Mouse (Mus musculus) CH12.LX (cell line): ENCODE data around the gene Cxcr5. TPM values are rescaled to one million over a fixed set of nuclear protein-coding genes. Genes with fewer than 3 reads are reported as not detected.
A peak's percentile ranks its signal among the peaks of the same experiment; 100 is the strongest.

Source experiments
- DNase-seq: peaks from one replicate; pipeline ENCODE4 v3.0.0-alpha.2; 2013; ENCODE audit errors: extremely low read depth
- H3K27ac ChIP-seq: 2 replicates; pipeline ENCODE4 v1.5.1; 2012; ENCODE audit warnings: low read depth, mild to moderate bottlenecking, control low read depth, moderate library complexity; ENCODE audit not compliant: insufficient read depth
- H3K27me3 ChIP-seq: replicated peaks from 2 replicates; pipeline ENCODE3; 2012; ENCODE audit warnings: inconsistent platforms
- H3K36me3 ChIP-seq, 2 experiments: replicated peaks in 1 of 2; 2 replicates each; pipeline versions ENCODE3 to v1.6.1; 2012; ENCODE audit warnings: inconsistent platforms in 1 of 2, low read length in 1 of 2, mild to moderate bottlenecking in 1 of 2, mixed read lengths in 1 of 2, moderate library complexity in 1 of 2; ENCODE audit not compliant: control insufficient read depth in 1 of 2, insufficient read depth in 1 of 2
- H3K4me1 ChIP-seq, 2 experiments: 2 replicates each; pipeline ENCODE4 v1.6.1; 2012; ENCODE audit warnings: inconsistent platforms in 1 of 2, moderate library complexity in 1 of 2; ENCODE audit not compliant: insufficient read depth in 2 of 2, control insufficient read depth in 1 of 2
- H3K4me2 ChIP-seq: 2 replicates; pipeline ENCODE4 v1.6.1; 2012; ENCODE audit warnings: low read depth, mild to moderate bottlenecking, control low read depth; ENCODE audit not compliant: poor library complexity, insufficient read depth, severe bottlenecking
- H3K4me3 ChIP-seq, 3 experiments: fragments of 150-350 bp in 1 of 3; sonication (generic) in 1 of 3; replicated peaks in 1 of 3; 2 replicates each; pipeline versions ENCODE3 to v1.5.1; 2011 to 2012; ENCODE audit warnings: low read depth in 2 of 3, low read length in 2 of 3, mild to moderate bottlenecking in 2 of 3, moderate library complexity in 2 of 3, control low read depth in 1 of 3, improper control_type of control experiment in 1 of 3, inconsistent platforms in 1 of 3, mixed read lengths in 1 of 3; ENCODE audit not compliant: poor library complexity in 1 of 3
- H3K79me2 ChIP-seq: replicated peaks from 2 replicates; pipeline ENCODE4 v1.6.1; 2012; ENCODE audit warnings: mild to moderate bottlenecking, moderate library complexity; ENCODE audit not compliant: control insufficient read depth, poor library complexity, insufficient read depth, severe bottlenecking; ENCODE audit errors: extremely low read depth
- H3K9ac ChIP-seq: 2 replicates; pipeline ENCODE4 v1.6.1; 2012; ENCODE audit warnings: low read depth, mild to moderate bottlenecking, control low read depth, moderate library complexity; ENCODE audit not compliant: insufficient read depth
- H3K9me3 ChIP-seq: replicated peaks from 2 replicates; pipeline ENCODE3; 2012; ENCODE audit warnings: low read length, inconsistent platforms, mixed read lengths
- CHD2 ChIP-seq: IDR thresholded peaks from 2 replicates; pipeline ENCODE4 v1.6.1; 2011; ENCODE audit warnings: low read length, improper control_type of control experiment
- CTCF ChIP-seq, 2 experiments: IDR thresholded peaks in 1 of 2; conservative IDR thresholded peaks in 1 of 2; 2 replicates each; pipeline ENCODE4 v1.5.1; 2011 to 2012; ENCODE audit warnings: low read depth in 2 of 2, low read length in 2 of 2, improper control_type of control experiment in 1 of 2, inconsistent platforms in 1 of 2, mild to moderate bottlenecking in 1 of 2, moderate library complexity in 1 of 2
- ETS1 ChIP-seq: conservative IDR thresholded peaks from 2 replicates; pipeline ENCODE4 v1.6.1; 2012; ENCODE audit warnings: low read depth, mild to moderate bottlenecking, inconsistent platforms, low read length, improper control_type of control experiment, moderate library complexity
- IRF4 ChIP-seq: IDR thresholded peaks from 2 replicates; pipeline ENCODE4 v1.6.1; 2014; ENCODE audit warnings: low read depth, mild to moderate bottlenecking, inconsistent platforms, low read length, improper control_type of control experiment
- MAZ ChIP-seq: IDR thresholded peaks from 2 replicates; pipeline ENCODE4 v1.6.1; 2012; ENCODE audit warnings: low read depth, mild to moderate bottlenecking, inconsistent platforms, low read length, improper control_type of control experiment, moderate library complexity
- MXI1 ChIP-seq: IDR thresholded peaks from 2 replicates; pipeline ENCODE4 v1.6.1; 2011; ENCODE audit warnings: mild to moderate bottlenecking, low read depth, low read length, improper control_type of control experiment
- NELFE ChIP-seq: IDR thresholded peaks from 2 replicates; pipeline ENCODE4 v1.6.1; 2011; ENCODE audit warnings: low read depth, low read length, improper control_type of control experiment
- POLR2A ChIP-seq: IDR thresholded peaks from 2 replicates; pipeline ENCODE4 v1.6.1; 2011; ENCODE audit warnings: low read depth, mild to moderate bottlenecking, improper control_type of control experiment, low read length
- POLR2AphosphoS2 ChIP-seq: IDR thresholded peaks from 2 replicates; pipeline ENCODE4 v1.6.1; 2011; ENCODE audit warnings: low read depth, low read length, improper control_type of control experiment
- SMC3 ChIP-seq: IDR thresholded peaks from 2 replicates; pipeline ENCODE4 v1.6.1; 2011; ENCODE audit warnings: low read depth, low read length, improper control_type of control experiment
- USF1 ChIP-seq: IDR thresholded peaks from 2 replicates; pipeline ENCODE4 v1.6.1; 2014; ENCODE audit warnings: low read depth, mild to moderate bottlenecking, inconsistent platforms, low read length, improper control_type of control experiment
- USF2 ChIP-seq: conservative IDR thresholded peaks from 2 replicates; pipeline ENCODE4 v1.6.1; 2011; ENCODE audit warnings: low read depth, low read length, improper control_type of control experiment
- ZC3H11A ChIP-seq: IDR thresholded peaks from 2 replicates; pipeline ENCODE4 v1.6.1; 2012; ENCODE audit warnings: low read depth, mild to moderate bottlenecking, inconsistent platforms, low read length, improper control_type of control experiment
- ZKSCAN1 ChIP-seq: IDR thresholded peaks from 2 replicates; pipeline ENCODE4 v1.6.1; 2012; ENCODE audit warnings: low read depth, inconsistent platforms, low read length, improper control_type of control experiment, borderline replicate concordance
- ZMIZ1 ChIP-seq: IDR thresholded peaks from 2 replicates; pipeline ENCODE4 v1.6.1; 2012; ENCODE audit warnings: low read depth, mild to moderate bottlenecking, inconsistent platforms, low read length, improper control_type of control experiment
- ZNF384 ChIP-seq: IDR thresholded peaks from 2 replicates; pipeline ENCODE4 v1.6.1; 2012; ENCODE audit warnings: low read depth, low read length, improper control_type of control experiment, inconsistent platforms
- dilution Hi-C: fragments of 300-500 bp; cut with MboI; formaldehyde crosslinking; loops from 2 replicates; pipeline ENCODE4 v1.14.3; 2020; ENCODE audit warnings: low sequenced_read_pairs; ENCODE audit not compliant: extremely low pct_unique_long_range_greater_than_20kb, extremely low pct_ligation_motif_present
- in situ Hi-C: fragments of 300-500 bp; cut with MboI; formaldehyde crosslinking; loops from 3 replicates; pipeline ENCODE4 v1.14.3; 2019; ENCODE audit warnings: low sequenced_read_pairs, low pct_ligation_motif_present, low pct_unique_long_range_greater_than_20kb, mixed read lengths
- polyA plus RNA-seq: library from polyadenylated mRNA; unstranded; fragments of >175 nt; gene quantifications from 2 replicates; pipeline ENCODE4 v1.2.1, GENCODE M21; 2012; ENCODE audit warnings: low read depth; ENCODE audit not compliant: insufficient read length
- total RNA-seq, 2 experiments: library from RNA; depleted of rRNA; stranded (reverse); fragments of 300-350 nt in 1 of 2; fragments of >200 nt in 1 of 2; gene quantifications; 2 replicates each; pipeline ENCODE4 v1.2.3; 2012 to 2014

Gene Cxcr5
- total and polyA plus RNA-seq, 3 experiments: 30.2 to 93.4 (median 70.5) TPM

DNA sequence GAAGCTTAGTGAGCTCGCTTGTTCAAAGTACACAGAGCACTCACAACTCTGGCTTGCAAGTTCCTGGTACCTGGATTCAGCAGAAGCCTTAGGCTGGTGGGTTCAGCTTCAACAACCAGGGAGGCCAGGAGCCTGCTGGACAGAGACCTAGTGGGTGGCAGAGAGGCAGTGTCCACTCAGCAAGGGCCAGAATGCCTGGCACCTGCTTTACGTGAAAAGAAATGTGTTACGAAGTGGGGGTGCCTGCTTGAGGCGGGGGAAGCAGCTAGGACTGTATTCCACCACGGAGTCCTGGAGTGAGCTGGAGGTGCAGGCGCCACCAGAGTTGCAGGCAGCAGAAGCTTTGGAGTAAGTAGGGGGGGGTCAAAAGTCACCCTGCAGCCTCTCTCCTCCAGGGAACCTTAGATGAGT is 76.6 kb downstream of the Cxcr5 start:
- Histone ChIP-seq H3K27ac (no peak overlapping the region), H3K36me3 (peaks cover 0 to 28% of the 10 kb centered on the region in 2 experiments), H3K4me1 (peaks cover 13 to 81% of the 10 kb centered on the region in 2 experiments), H3K79me2 (no peaks in the 10 kb centered on the region), H3K4me2 (0 out of 2 replicates have a peak overlapping the region, but pooled peaks have one; percentile 85), H3K27me3 (peaks cover 5% of the 10 kb centered on the region), H3K9ac (no peak overlapping the region), H3K9me3 (no peaks in the 10 kb centered on the region), H3K4me3 (no peak overlapping the region)
- no peak for DNase-seq
- in situ Hi-C loops: no loop called here
- TF ChIP-seq SMC3 (no peak), NELFE (no peak), USF2 (no peak), ZMIZ1 (no peak), ETS1 (no peak), CTCF (conservative IDR thresholded peaks at IDR 0.05 in 1 of 2, IDR thresholded peaks at IDR 0.05 in 1 of 2; ENCODE audit: low read depth in 2 of 2, low read length in 2 of 2) (no peak), ZKSCAN1 (no peak), POLR2A (no peak), USF1 (no peak), ZNF384 (no peak), CHD2 (no peak), ZC3H11A (no peak), MAZ (no peak), IRF4 (no peak), POLR2AphosphoS2 (no peak), MXI1 (no peak)
- TF ChIP-seq, all 38 proteins: peak for 0
- dilution Hi-C loops: no loop called here

DNA sequence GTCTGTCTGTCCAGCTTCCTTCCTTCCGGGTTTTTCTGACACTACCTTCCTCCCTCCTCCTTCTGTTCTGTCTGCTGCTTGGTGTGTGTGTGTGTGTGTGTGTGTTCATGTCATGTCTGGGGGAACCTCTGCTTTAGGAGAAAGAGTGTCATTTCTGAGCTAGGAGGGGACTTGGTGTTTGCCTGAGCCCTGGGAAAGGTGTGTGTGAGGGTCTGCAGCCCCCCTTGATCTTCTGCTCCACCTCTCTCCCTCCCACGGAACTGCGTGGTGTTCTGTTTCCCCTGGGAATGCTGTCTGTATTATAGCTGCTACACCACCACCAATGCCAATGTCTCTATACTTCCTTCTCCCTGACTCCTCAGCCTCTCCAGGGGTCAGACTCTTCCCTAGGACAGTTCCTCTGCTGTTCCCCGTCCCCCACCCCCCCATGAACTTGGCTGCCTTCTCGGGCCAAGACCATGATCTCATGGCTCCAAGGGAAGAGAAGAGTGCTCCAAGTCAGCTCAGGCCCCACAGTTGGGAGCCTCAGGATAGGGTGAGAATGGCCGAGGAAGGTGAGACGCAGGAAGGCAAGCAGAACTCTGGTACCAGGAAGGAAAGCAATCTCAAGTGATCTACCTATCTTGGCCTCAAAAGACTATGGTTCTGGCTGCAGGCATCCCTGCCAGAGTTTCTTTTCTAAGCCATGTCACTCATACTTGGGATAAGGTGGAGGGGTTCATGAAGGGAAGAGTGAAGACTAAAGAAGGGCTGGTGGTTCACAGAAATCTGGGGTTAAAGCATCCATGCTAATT is 77.2 kb downstream of the Cxcr5 start:
- in situ Hi-C loops: no loop called here
- dilution Hi-C loops: no loop called here
- H3K4me3 ChIP-seq: peak overlapping the region; percentile 80 to 96 (median 92)
- peak overlapping the region; percentile 94; the same call in 1 of the 2 replicates for H3K9ac ChIP-seq
- peaks cover 0 to 25% of the 10 kb centered on the region in 2 experiments for H3K36me3 ChIP-seq
- DNase-seq: no peak
- no peak overlapping the region for H3K27ac ChIP-seq
- H3K4me2 ChIP-seq: peak overlapping the region; percentile 85
- no peak for TF ChIP-seq ZNF384
- H3K4me1 ChIP-seq: peaks cover 11 to 81% of the 10 kb centered on the region in 2 experiments
- no peaks in the 10 kb centered on the region for H3K79me2 ChIP-seq
- peaks cover 5% of the 10 kb centered on the region for H3K27me3 ChIP-seq
- H3K9me3 ChIP-seq: no peaks in the 10 kb centered on the region
